Mouse (Mus musculus) heart, postnatal 14 days (tissue): ENCODE measurements around the gene Nrxn1. TPM values are rescaled to one million over a fixed set of nuclear protein-coding genes. Genes with fewer than 3 reads are reported as not detected.
A peak's percentile ranks its signal among the peaks of the same experiment; 100 is the strongest.

Experiments used
- DNase-seq, 2 experiments: peaks; one replicate each; pipeline ENCODE4 v3.0.0; 2021 to 2022
- intact Hi-C: fragments of 180-260 bp; cut with DNase I; formaldehyde crosslinking; loops from one replicate; pipeline ENCODE4 v1.15.1; 2025
- total RNA-seq, 2 experiments: library from RNA; stranded (reverse); gene quantifications; 2 replicates each; pipeline ENCODE4 v1.2.3; 2021

Gene Nrxn1
- total RNA-seq, 2 experiments from 2014 or later, result 1.3 to 1.7 TPM

DNA sequence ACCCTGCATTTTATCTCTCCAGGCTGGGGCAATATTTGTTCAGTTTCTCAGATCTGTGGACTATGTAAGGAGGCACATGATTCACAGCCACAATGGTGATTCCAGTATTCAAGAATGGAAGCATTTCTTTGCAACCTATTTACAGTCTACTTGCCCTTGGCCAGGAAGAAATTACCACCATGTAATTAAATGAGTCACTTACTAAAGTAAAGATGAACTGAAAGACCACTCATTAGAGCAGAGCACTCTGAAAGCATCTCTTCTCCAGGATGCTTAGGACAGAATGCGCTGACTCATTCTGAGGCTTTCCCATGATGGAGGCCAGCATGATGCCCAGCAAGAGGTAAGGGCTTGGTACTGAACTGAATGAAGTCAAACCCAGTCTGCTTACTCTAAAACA lies 277.6 kb downstream of the Nrxn1 start:
- intact Hi-C loops, result no loop called here
- no peak for DNase-seq

DNA sequence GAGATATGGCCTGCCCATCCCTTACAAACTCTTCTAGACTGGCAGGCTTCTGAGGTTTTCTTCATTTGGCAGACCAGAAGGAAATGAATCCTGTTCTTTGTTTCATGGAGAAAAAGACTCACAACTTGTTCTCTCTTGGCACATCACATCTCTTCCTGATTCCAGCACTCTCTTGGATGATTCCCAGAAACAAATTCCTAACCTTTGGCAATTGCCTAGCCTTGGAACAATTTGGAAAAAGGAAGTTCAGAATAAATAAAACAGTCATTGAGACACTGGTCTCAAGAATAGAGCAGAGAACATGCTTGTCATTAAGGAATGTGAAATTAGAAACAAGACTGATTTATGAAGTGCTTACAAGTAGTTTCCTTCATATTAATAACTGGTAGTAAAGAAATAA lies 279.1 kb downstream of the Nrxn1 start:
- peak in 1 of 2 experiments; percentile 31 for DNase-seq
- intact Hi-C loops, result no loop called here

DNA sequence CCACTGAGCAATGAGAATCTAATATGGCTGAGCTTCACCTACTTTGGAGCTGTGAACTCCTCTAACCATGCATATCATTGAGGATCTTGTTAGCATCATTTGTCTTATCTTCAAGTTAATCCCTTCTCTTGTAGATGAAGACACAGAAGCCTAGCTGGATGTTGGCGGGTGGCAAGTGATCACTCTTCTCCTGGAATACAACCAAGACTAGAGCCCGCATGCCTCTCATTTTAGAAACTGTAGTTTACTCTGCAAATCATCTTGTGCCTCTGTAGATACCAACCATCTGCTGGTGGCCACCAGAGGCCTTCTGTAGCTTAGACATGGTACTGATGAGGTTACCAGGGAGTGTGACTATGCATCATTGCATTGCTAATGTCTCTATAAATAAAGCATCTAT lies 280.4 kb downstream of the Nrxn1 start:
- DNase-seq, result no peak
- intact Hi-C loops, result no loop called here

DNA sequence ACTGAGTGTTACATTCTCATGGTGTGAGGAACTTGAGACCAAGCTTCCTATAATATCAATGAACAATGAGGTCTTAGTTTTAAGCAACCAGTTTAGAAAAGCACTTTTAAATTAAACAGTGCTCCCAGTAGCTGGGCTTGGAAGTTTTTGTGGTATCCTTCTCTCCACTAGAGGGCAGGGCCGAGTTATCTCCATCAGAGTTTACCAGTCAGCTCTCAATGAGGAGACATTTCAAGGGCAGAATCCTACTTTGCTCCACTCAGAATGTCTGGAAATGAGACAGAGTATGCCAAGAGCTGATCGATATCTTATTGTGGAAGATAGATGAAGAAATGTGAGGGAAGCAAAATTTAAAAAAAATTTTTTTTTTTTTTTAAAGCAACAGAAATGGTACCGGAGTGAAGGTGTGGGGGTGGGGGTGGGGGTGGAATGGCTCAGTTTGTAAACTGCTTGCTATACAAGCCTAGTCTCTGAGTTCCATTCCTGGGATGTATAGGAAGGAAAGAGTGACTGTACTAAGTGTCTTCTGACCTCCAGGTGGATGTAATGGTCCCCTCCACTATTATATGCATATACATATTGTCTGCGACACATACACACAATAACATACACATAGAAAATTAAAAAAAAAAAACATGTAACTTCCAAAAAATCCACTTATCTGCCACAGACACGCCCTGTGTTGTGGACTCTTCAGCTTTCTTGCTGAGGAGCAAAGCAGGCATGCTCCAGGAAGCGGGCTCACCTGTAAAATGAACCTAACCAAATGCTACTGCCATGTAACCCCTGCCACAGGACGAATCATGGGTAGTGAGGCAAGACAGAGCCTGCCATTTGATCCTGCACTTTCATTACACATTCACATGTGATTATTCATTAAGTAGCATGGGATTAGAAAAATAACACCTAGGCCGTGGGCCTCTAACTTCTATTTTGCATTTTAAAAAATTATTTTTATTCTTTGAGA lies 283.4 kb downstream of the Nrxn1 start:
- intact Hi-C loops, result no loop called here
- peak; percentile 35 to 67 for DNase-seq

DNA sequence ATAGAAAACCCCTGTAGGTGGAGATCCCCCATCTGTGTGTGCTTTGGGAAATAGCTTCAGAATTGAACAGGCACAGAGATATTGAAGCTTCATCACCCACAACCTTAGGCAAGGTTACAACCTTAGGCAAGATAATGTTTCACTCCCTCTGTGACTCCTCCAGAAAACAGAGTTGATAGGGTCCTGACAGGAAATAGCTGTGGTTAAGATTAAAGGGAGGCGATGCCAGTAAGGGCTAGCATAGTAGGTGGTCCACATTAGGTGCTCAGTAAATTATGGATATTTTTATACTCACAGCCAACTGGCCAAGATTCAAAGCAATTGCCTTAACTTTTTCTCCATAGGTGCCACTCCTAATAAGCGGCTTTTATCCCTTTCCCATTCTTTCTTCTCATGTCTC lies 284.6 kb downstream of the Nrxn1 start:
- intact Hi-C loops, result no loop called here
- DNase-seq, result no peak

DNA sequence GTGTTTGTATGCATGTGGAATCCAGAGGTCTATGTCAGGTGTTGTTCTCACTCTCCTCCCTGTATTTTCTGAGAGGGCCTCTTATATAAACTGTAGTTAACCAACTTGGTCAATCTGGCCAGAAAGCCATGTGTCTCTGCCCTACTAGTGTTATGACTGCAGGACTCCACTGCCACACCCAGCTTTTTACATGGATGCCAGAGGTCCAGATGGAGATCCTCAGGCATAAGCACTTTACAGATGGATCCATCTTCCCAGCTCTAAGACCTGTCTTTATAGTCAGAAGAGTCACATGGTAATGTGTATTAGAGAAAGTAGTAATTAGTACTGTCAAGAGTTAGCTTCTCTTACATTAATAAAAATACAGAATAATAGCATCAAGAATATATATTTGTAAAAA lies 285.7 kb downstream of the Nrxn1 start:
- intact Hi-C loops, result no loop called here
- DNase-seq, result no peak

DNA sequence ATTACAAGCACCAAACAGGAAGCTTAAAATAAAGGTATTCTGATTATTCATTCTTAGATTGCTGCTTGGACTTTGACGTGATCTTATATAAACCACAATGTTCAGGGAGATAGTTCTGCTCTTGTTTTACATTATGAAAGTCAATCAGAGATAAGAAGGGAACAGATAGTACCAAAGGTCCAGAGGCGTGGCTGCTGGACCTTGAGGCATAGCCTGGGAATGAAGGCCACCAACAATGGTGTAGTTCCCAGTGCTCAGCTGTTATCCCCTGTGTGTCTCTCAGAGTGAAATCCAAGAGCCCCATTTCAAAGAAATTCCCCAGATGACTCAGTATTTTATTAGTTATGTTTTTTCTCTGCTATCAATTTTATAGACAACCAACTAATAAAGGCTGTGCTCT lies 294.2 kb downstream of the Nrxn1 start:
- intact Hi-C loops, result no loop called here
- no peak for DNase-seq

DNA sequence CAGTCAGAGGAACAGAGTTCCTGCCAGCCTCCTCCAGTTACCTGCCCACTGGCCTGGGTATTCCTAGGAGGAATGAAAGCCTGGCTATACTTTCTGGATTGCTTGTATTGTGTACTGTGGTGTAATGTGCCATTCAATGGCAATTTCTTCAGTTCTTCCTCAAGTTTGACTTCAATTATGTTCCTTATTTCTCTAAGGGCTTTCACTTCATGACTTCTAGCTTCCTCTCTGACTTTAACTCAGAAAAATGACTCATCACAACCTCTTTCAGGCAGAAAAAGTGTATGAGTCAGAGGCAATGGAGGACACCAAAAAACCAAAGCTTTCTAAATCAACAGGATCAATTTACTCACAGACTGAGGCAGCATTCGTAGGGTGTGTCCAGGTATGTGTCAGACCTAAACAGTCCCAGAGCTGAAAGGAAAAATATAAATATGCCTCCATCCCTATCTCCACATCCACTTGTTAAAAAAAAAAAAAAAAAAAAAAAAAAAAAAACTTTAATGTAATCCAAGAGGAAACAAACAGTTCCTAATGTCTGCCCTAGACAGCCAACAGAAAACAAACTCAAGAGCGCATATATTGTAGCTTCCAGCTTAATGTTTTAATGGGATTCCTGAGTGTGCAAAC lies 295.1 kb downstream of the Nrxn1 start:
- intact Hi-C loops, result no loop called here
- DNase-seq, result no peak

DNA sequence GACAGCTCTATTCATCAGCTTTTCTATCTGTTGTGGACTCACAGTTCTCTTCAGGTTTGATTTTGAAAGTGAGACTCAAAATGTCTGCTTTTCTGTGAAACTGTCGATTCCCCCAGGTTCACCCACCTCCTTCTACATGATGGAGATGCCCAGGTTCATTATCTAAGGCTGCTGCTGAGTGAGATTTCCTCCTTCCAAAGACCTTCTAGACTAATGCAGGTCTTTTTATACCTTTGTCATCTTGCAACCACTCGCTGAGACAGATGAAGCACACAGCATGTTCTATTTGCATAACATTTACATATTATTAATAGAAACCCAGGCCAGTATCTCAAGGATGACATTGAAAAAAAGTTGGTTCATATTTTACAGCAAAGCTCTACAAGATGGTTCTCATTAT lies 295.9 kb downstream of the Nrxn1 start:
- intact Hi-C loops, result no loop called here
- DNase-seq, result no peak

DNA sequence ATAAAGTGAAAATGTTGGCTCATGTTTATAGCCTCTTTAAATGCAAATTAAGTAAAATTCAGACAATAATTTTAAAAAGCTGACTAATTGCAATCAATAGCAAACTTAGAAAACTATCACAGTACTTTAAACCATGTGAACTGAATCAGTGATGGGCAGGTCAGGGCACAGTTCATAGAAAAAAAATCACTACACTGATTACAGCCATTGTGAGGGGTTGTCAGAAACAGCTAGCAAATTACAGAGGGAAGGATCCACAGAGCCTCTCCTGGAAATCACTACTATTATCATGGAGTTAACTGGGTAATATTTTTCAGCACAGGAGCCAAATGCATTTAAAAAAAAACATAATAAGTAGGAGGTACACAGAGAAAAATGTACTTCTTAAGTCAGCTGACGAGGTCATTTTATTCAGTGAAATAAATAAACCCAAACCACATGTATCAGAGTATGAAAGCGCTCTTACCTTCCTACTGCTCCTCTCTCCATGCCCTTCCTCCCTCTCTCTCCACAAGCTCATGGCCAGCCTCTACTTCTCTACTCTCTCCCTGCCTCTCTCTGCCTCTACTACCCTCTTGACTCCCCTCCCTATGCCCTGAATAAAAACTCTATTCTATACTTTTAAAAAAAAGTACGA lies 304.3 kb downstream of the Nrxn1 start:
- intact Hi-C loops, result no loop called here
- DNase-seq, result no peak

DNA sequence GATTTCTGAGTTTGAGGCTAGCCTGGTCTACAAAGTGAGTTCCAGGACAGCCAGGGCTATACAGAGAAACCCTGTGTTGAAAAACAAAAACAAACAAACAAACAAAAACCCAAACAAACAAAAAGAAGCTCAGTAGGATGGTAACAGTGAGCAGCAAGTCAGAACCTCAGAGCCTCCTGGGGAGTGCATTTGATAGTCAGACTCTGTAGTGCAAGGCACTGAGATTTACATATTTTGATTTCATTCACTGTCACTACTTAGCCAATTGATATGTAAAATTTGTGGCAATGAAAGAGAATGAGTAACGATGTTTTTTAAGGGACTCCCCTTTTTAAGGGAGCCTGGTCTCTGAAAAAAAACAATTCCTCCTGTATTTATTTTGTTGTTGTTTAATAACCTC lies 304.8 kb downstream of the Nrxn1 start:
- DNase-seq, result no peak
- intact Hi-C loops, result no loop called here

DNA sequence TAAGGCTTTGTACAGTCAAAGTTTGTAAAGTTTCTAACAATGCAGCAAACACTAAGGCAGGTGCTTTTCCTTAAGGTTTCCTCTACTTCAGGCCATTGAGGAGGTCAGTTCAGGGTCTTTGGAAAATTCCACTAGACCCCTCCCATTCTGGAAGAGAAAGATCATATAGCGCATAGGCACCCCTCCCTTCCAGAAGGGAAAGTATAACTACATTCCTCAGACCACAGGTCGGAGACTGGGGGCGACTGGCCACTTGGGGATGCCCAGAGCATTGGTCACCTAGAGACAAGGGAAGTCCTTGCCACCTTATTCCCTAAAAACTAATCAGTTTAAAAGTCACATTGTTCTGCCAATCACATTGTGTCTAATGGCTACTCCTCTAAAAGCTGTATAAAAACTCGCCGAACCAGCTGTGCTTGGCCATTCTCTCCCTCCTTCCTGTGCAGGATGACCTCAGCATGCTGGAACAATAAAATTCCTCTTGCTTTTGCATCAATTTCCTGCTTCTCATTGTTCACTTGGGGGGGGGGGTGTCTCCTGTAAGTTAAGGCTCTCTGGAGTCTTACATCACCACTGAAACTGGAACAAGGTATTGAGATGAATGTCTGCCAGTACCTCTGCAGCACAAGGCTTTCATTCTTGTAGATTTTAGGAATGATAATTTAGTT lies 305.6 kb downstream of the Nrxn1 start:
- intact Hi-C loops, result no loop called here
- no peak for DNase-seq

DNA sequence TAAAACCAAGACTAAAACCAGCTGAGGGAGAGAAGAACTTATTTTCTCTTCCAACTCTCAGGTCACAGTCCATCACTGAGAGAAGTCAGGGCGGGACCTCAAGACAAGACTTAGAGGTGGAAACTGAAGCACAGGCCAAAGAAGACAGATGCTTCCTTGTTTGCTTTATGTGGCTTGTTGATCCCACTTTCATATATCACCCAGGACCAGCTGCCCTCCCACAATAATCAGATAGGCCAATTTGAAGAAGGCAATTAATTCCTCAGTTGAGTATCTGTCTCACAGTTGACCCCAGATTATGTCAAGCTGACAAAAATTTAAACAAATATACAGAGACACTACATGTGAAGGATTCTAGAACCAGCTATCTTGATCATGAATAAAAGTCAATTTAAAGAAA lies 312.4 kb downstream of the Nrxn1 start:
- intact Hi-C loops, result no loop called here
- no peak for DNase-seq

DNA sequence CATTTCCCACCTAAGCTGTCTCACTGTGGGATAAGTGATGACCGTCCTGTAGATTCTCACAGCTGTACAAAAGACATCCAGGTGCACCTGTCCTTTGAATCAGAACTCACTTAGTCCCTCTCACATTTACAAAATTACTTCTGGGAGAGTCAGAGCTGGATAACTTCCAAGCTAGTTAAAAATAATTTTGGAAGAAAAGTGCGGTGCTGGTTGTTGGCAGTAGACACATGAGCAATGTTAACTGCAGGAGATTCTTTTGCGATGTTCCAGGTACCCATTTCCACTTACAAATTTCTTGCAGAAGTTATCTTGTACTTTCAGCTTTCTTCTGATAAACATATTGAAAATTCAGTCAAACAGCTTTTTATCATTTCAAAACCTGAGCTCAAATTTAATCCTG lies 317.5 kb downstream of the Nrxn1 start:
- intact Hi-C loops, result no loop called here
- no peak for DNase-seq

DNA sequence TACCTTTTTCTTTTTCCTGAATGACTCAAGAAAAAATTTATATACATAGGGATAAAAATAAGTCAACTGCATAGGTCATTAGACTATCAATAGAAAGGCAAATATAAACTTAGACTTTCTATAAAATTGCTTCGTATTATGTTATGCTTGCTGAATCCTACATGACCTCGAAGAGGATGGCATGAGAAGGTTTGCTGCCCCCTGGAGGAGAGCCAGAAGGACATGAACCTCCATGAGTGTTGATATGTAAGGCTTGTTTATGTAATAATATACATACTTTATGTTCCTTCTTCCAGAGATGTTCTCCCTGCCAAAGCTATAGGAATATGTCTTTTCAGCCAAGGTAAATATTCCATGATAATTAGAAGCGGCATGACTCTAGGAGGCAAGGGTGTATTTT lies 319.6 kb downstream of the Nrxn1 start:
- no peak for DNase-seq
- intact Hi-C loops, result no loop called here

DNA sequence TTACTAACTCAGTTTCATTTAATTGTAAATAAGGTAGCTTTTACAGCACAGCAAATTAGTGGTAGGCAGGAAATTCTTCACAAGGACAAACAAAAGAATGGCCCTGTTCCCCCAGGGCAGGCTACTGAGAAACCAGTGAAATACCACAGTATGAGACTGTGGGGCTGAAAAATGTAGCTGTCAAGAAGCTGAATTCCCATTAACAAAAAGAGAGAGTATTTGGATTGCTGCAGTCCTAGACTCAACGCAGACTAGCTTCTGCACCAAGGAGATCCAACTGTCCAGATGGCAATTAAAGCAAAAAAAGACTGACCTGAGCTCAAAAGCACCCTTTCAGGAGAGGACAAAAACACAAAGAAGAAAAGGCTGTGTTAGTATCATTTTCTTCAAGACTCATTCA lies 324.7 kb downstream of the Nrxn1 start:
- intact Hi-C loops, result no loop called here
- DNase-seq, result no peak

DNA sequence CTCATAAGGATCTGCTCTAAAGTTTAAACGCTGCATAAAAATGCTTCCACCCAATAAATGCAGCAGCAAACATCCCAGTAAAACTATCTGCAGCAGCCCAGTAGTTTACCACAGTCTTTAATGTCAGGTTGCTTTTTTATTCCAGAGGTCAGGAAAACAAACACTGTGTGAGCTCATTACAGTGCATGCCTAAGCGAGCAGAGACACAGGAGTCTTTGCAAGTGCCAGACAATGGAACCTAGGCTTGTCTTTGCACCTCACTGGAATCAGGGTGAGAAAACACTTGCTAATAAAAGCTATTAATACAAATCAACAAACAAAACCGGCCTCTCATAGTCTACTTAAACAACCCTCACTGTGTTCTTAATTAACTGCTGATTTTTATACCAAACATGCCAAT lies 365.7 kb downstream of the Nrxn1 start:
- intact Hi-C loops, result no loop called here
- no peak for DNase-seq

DNA sequence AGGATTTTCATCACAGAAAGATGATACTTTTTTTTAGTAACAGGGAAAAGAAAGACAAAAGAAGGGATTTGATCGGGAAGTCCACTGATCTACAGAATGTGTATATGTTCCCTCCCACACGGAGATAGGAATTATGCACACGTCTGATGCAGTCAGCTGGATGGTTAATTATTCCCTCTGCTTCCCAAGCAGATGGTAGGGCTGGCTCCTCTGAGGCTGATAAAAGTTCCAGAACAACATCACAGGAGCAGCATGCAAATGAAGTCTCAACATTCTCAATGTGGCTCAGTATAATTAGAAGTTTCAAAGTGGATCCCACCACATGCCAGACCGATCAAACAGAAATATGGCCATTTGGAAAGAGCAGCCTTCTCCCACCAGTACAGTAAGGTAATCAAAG lies 388.1 kb downstream of the Nrxn1 start:
- no peak for DNase-seq
- intact Hi-C loops, result no loop called here

DNA sequence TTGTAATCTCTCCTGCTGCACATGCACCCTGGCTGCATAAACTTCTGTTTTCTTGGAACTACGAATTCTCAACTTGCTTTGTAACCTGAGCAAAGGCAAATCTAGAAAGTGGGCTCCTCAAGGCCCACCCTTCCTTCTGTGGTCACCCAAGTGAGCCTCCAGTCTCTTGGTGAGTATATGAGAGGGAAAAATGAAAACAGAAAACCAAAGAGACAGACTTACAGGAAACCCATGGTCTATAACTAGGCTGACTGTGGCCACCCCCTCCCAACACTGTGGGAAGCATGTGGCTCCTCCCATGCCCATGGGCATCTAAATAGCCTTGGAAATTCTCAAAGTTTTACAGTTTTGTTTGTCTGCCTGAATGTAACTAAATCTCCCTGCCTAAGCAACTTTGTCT lies 390.2 kb downstream of the Nrxn1 start:
- DNase-seq, result no peak
- intact Hi-C loops, result no loop called here

DNA sequence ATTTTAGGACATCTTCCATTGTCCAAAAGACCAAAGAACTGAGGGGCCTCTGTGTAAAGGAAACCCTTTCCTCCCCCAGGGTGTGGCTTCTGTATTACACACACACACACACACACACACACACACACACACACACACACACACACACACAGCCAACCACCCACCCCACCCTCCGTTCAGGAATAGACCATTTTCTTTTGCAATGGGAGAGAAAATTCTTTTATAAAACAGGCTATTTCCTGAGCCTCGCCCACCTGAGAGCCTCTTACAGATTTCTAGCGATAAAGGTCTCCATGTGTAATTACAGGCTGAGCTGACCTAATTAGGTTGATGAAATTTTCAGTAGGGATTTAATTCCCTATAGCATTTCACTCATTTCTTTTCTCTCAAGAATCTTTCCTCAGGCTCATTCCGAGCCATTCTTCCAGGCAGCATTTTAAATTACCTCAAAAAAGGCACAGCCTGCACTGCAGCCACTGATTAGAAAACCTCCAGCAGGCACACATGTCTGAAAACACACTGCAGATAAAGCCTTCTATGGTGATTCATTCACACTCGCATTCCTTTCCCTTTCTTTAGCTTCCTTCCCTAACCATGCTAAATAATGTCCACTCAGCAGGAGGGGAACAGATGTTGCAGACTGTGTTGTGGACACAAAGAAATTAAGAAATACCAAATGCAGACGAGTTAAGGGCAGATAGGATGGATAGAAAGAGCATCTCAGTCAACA lies 396.6 kb downstream of the Nrxn1 start:
- no peak for DNase-seq
- intact Hi-C loops, result no loop called here
